Mouse (Mus musculus): ENCODE measurements around the gene Jak3. TPM values are rescaled to one million over a fixed set of nuclear protein-coding genes. Genes with fewer than 3 reads are reported as not detected.
A peak's percentile ranks its signal among the peaks of the same experiment; 100 is the strongest.
"Not testable (repeated sequence)": the region's sequence is repeated elsewhere in the genome, so short reads cannot be mapped to it uniquely, and the experiment has no call there.

Gene Jak3
- polyA plus RNA-seq, 1 experiment from 2014 or later = 5.4 TPM

DNA sequence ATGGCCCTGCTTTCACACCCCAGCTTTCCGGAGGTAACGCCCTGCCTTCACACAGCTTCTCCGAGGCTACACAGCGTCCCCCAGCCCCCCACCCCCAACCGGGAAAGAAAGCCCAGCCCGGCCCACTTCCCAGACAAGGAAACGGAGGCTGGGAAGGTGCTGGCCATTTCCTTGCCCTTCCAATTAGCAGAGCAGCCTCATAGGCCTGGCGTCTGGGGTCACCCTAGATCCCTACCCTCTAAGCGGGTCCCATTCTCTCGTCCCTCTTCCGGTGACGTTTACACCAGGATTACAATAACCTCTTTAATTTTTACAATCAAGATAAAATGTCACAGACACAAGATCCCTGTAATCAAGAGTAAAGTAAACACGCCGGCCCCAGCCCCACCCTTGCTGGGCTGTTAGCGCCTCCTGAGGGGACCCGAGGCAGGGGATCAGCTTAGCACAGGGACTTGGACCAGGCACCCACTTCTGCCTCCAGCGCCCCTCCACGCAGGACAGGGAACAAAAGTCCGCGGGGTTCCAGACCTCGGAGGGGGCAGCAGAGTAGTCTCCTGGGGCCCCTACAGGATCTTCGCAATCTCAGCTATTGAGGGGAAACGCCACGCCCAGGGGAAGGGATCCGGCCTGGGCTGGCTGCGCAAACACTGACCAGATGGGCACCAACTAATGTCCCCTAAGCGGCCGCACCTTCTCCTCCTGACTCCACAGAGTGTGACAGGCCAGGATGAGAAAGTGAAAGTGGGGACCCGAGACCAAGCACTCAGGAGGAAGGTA lies 24.6 kb downstream of the Jak3 start:
- Histone ChIP-seq H3K4me3 (ENCODE audit: low read depth, low read length) (peak overlapping the region; percentile 24), H3K9me3 (ENCODE audit: control insufficient read depth, low read depth, low read length) (no peaks in the 10 kb centered on the region), H3K4me1 (ENCODE audit: control insufficient read depth, insufficient read depth, low read length) (peaks cover 5% of the 10 kb centered on the region; the same call in 1 of the 2 replicates), H3K4me2 (replicated peaks; ENCODE audit: low read depth, low read length) (peak overlapping the region; percentile 40), H3K27ac (ENCODE audit: low read length) (no peak overlapping the region), H3K9ac (replicated peaks; ENCODE audit: low read depth, low read length) (no peak overlapping the region), H3K27me3 (ENCODE audit: control insufficient read depth, insufficient read depth, low read length) (peaks cover 13% of the 10 kb centered on the region), H3K36me3 (ENCODE audit: control insufficient read depth, insufficient read depth, low read length) (no peaks in the 10 kb centered on the region)
- ATAC-seq (ENCODE audit: insufficient number of reproducible peaks, insufficient read depth, low FRiP score, low read depth) = 0 out of 2 replicates have a peak, but pooled peaks have one; percentile 53
- WGBS = 7% methylated on average over 29 of the region's 29 CpGs

DNA sequence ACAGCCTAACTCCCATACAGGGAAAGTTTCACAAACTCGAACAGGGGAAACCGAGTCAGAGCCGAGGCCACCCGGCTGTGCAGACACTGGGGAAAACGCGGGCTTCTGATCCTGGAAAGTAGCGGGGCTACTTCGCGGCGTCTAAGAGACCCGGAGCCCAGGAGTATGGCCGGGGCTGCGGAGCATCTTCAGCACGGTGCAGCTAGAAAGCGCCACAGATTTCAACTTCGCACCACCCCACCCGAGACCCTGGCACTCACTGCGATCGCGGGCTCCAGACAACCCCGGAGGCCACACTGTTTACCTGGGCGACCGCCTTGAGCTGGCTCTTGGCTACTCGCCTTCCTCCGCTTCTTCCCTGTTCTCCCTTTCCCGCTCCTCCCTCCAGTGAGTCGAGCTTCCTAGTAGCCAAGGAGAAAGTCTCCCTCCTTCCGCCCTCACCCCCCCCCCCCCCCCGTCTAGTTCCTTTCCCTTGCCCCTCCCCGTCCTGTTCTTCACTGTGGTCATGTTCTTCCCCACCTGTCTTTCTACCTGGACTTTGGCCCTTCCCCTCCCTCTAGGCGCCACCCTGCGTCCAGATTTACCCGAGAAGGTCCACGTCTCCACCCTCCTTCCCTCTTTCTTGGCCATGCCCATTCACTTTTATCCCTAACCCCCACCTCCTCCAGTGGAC lies 25.5 kb downstream of the Jak3 start, which contains the start of gene B3gnt3:
B3gnt3 (minus strand) TSS at position 376 of the 673 bp plus-strand sequence.
- Histone ChIP-seq H3K9ac (replicated peaks; ENCODE audit: low read depth, low read length) (no peak within 1 kb of the TSS; the same call in 1 of the 2 replicates), H3K4me1 (ENCODE audit: control insufficient read depth, insufficient read depth, low read length) (peaks cover 5% of the 10 kb centered on the region; the same call in 1 of the 2 replicates), H3K27me3 (ENCODE audit: control insufficient read depth, insufficient read depth, low read length) (peaks cover 13% of the 10 kb centered on the region), H3K4me3 (ENCODE audit: low read depth, low read length) (peak within 1 kb of the TSS; percentile 24), H3K36me3 (ENCODE audit: control insufficient read depth, insufficient read depth, low read length) (no peaks in the 10 kb centered on the region), H3K27ac (ENCODE audit: low read length) (peak within 1 kb of the TSS; percentile 15; the same call in 1 of the 2 replicates), H3K9me3 (ENCODE audit: control insufficient read depth, low read depth, low read length) (no peaks in the 10 kb centered on the region), H3K4me2 (replicated peaks; ENCODE audit: low read depth, low read length) (peak within 1 kb of the TSS; percentile 40)
- 16% methylated on average over 32 of the region's 34 CpGs for WGBS
- no peak; the same call in 1 of the 2 replicates for ATAC-seq (ENCODE audit: insufficient number of reproducible peaks, insufficient read depth, low FRiP score, low read depth)

- Histone ChIP-seq H3K4me2 (replicated peaks; ENCODE audit: low read depth, low read length) (no peak overlapping the region), H3K36me3 (ENCODE audit: control insufficient read depth, insufficient read depth, low read length) (no peaks in the 10 kb centered on the region), H3K4me3 (ENCODE audit: low read depth, low read length) (no peak overlapping the region), H3K27ac (ENCODE audit: low read length) (peak overlapping the region; percentile 15; the same call in 1 of the 2 replicates), H3K9ac (replicated peaks; ENCODE audit: low read depth, low read length) (no peak overlapping the region), H3K9me3 (ENCODE audit: control insufficient read depth, low read depth, low read length) (no peaks in the 10 kb centered on the region), H3K27me3 (ENCODE audit: control insufficient read depth, insufficient read depth, low read length) (peaks cover 13% of the 10 kb centered on the region), H3K4me1 (ENCODE audit: control insufficient read depth, insufficient read depth, low read length) (peaks cover 5% of the 10 kb centered on the region; the same call in 1 of the 2 replicates)
- 30% methylated on average over 4 of the region's 4 CpGs for WGBS
- ATAC-seq (ENCODE audit: insufficient number of reproducible peaks, insufficient read depth, low FRiP score, low read depth) = no peak
These were observed 26.0 kb downstream of the Jak3 start for GRCm38 (mm10) chr8:71702087-71702432.

GRCm38 (mm10) chr8:71702923-71703322 lies 26.8 kb downstream of the Jak3 start:
- Histone ChIP-seq H3K4me3 (ENCODE audit: low read depth, low read length) (no peak overlapping the region), H3K27ac (ENCODE audit: low read length) (no peak overlapping the region), H3K9me3 (ENCODE audit: control insufficient read depth, low read depth, low read length) (no peaks in the 10 kb centered on the region), H3K4me1 (ENCODE audit: control insufficient read depth, insufficient read depth, low read length) (peaks cover 5% of the 10 kb centered on the region; the same call in 1 of the 2 replicates), H3K27me3 (ENCODE audit: control insufficient read depth, insufficient read depth, low read length) (peaks cover 13% of the 10 kb centered on the region), H3K36me3 (ENCODE audit: control insufficient read depth, insufficient read depth, low read length) (no peaks in the 10 kb centered on the region), H3K9ac (replicated peaks; ENCODE audit: low read depth, low read length) (no peak overlapping the region), H3K4me2 (replicated peaks; ENCODE audit: low read depth, low read length) (no peak overlapping the region)
- peak; percentile 48; the same call in 1 of the 2 replicates for ATAC-seq (ENCODE audit: insufficient number of reproducible peaks, insufficient read depth, low FRiP score, low read depth)
- WGBS = 61% methylated on average over 3 of the region's 3 CpGs

- not testable (repeated sequence) for H3K4me3 ChIP-seq (ENCODE audit: low read depth, low read length); H3K4me1 ChIP-seq (ENCODE audit: control insufficient read depth, insufficient read depth, low read length); H3K9me3 ChIP-seq (ENCODE audit: control insufficient read depth, low read depth, low read length); H3K27ac ChIP-seq (ENCODE audit: low read length); H3K9ac ChIP-seq (replicated peaks; ENCODE audit: low read depth, low read length); ATAC-seq (ENCODE audit: insufficient number of reproducible peaks, insufficient read depth, low FRiP score, low read depth); H3K4me2 ChIP-seq (replicated peaks; ENCODE audit: low read depth, low read length); H3K36me3 ChIP-seq (ENCODE audit: control insufficient read depth, insufficient read depth, low read length)
- H3K27me3 ChIP-seq (ENCODE audit: control insufficient read depth, insufficient read depth, low read length) = peaks cover 13% of the 10 kb centered on the region
These were observed 27.3 kb downstream of the Jak3 start for GRCm38 (mm10) chr8:71703400-71703799.

GRCm38 (mm10) chr8:71707874-71708273 lies 31.8 kb downstream of the Jak3 start:
- H3K36me3 ChIP-seq (ENCODE audit: control insufficient read depth, insufficient read depth, low read length) = no peaks in the 10 kb centered on the region
- WGBS = 43% methylated on average over 8 of the region's 8 CpGs
- H3K27ac ChIP-seq (ENCODE audit: low read length) = no peak overlapping the region
- H3K4me1 ChIP-seq (ENCODE audit: control insufficient read depth, insufficient read depth, low read length) = no peaks in the 10 kb centered on the region
- no peak overlapping the region for H3K9ac ChIP-seq (replicated peaks; ENCODE audit: low read depth, low read length)
- H3K9me3 ChIP-seq (ENCODE audit: control insufficient read depth, low read depth, low read length) = no peaks in the 10 kb centered on the region
- no peak overlapping the region for H3K4me3 ChIP-seq (ENCODE audit: low read depth, low read length)
- H3K27me3 ChIP-seq (ENCODE audit: control insufficient read depth, insufficient read depth, low read length) = no peaks in the 10 kb centered on the region
- H3K4me2 ChIP-seq (replicated peaks; ENCODE audit: low read depth, low read length) = no peak overlapping the region
- ATAC-seq (ENCODE audit: insufficient number of reproducible peaks, insufficient read depth, low FRiP score, low read depth) = no peak

DNA sequence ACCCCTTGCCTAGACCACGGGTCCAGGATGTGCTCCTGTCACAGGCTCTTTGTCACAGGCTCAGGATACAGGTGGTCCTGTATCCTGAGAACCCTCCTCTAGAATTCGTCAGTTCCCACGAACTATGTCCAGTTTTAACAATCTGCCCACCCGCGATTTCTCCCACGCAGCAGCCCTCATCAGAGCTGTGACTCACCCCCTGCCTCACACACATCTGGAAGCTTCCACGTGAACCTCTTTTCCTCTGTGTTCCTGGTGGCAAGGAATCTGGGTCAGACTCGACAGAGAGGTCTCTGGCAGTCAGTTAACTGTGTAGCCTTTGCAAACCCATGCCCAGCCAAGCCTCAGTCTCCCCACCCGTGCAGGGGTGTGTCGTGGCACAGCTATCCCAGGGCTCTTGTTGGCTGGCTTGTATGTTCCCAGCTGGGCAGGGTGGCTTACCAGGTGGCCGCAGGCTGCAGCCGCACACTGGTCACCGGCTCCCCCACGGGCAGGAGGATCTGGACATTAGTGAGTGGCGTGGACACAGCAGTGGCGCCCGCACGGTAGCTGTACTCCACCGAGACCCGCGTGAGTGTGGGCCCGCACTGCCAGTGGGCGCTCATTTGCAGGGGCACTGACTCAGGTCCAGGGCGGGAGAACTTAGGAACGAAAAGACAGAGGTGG lies 33.2 kb downstream of the Jak3 start:
- no peaks in the 10 kb centered on the region for H3K9me3 ChIP-seq (ENCODE audit: control insufficient read depth, low read depth, low read length)
- no peak overlapping the region for H3K27ac ChIP-seq (ENCODE audit: low read length)
- 41% methylated on average over 25 of the region's 25 CpGs for WGBS
- H3K27me3 ChIP-seq (ENCODE audit: control insufficient read depth, insufficient read depth, low read length) = no peaks in the 10 kb centered on the region
- ATAC-seq (ENCODE audit: insufficient number of reproducible peaks, insufficient read depth, low FRiP score, low read depth) = no peak; the same call in 1 of the 2 replicates
- no peak overlapping the region for H3K4me3 ChIP-seq (ENCODE audit: low read depth, low read length)
- no peaks in the 10 kb centered on the region for H3K4me1 ChIP-seq (ENCODE audit: control insufficient read depth, insufficient read depth, low read length)
- peak overlapping the region; percentile 32; the same call in 1 of the 2 replicates for H3K4me2 ChIP-seq (replicated peaks; ENCODE audit: low read depth, low read length)
- H3K36me3 ChIP-seq (ENCODE audit: control insufficient read depth, insufficient read depth, low read length) = no peaks in the 10 kb centered on the region
- H3K9ac ChIP-seq (replicated peaks; ENCODE audit: low read depth, low read length) = no peak overlapping the region

DNA sequence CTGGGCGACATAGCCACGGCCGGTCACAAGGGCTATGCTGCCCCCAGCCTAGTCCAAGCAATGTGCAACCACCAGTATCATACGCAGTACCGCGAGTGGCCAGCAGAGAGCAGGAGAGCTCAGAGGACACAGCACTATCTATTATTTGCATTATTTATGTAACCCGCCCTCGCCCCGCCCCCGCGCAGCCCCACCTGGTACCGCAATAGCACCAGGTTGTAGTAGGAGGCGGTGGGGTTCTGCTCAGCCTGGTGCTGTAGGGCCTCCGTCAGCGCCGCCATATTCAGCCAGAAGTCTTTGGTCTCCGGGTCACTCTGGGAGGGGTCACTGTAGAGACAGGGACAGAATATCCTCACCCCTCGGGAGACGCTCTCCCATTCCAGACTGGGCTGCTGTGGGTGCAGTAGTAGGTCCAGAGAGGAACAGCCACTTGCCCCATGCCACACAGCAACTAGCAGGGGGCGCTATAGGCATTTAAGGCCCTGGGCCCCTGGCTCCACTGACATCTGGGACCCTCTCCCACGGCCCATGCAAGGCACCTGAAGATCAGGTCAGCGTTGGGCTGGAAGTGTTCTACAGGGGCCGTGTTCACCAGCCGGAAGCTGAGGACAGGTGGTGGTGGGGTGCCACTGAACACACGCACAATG lies 33.8 kb downstream of the Jak3 start:
- no peak overlapping the region for H3K9ac ChIP-seq (replicated peaks; ENCODE audit: low read depth, low read length)
- 21% methylated on average over 25 of the region's 25 CpGs for WGBS
- H3K4me3 ChIP-seq (ENCODE audit: low read depth, low read length) = no peak overlapping the region

More for the DNA sequence above, 33.8 kb downstream of the Jak3 start:
- peak; percentile 66 for ATAC-seq (ENCODE audit: insufficient number of reproducible peaks, insufficient read depth, low FRiP score, low read depth)
- Histone ChIP-seq H3K4me2 (replicated peaks; ENCODE audit: low read depth, low read length) (peak overlapping the region; percentile 32), H3K4me1 (ENCODE audit: control insufficient read depth, insufficient read depth, low read length) (no peaks in the 10 kb centered on the region), H3K27ac (ENCODE audit: low read length) (no peak overlapping the region), H3K9me3 (ENCODE audit: control insufficient read depth, low read depth, low read length) (no peaks in the 10 kb centered on the region), H3K27me3 (ENCODE audit: control insufficient read depth, insufficient read depth, low read length) (no peaks in the 10 kb centered on the region), H3K36me3 (ENCODE audit: control insufficient read depth, insufficient read depth, low read length) (no peaks in the 10 kb centered on the region)

Measured in stomach, embryonic 14.5 days (tissue).